Mouse (Mus musculus) CH12.LX (cell line): ENCODE data around the gene Pebp1. TPM values are rescaled to one million over a fixed set of nuclear protein-coding genes. Genes with fewer than 3 reads are reported as not detected.

Experiments
- DNase-seq: peaks from one replicate; pipeline ENCODE4 v3.0.0-alpha.2; 2013; ENCODE audit errors: extremely low read depth
- H3K27ac ChIP-seq: 2 replicates; pipeline ENCODE4 v1.5.1; 2012; ENCODE audit warnings: low read depth, mild to moderate bottlenecking, control low read depth, moderate library complexity; ENCODE audit not compliant: insufficient read depth
- H3K27me3 ChIP-seq: replicated peaks from 2 replicates; pipeline ENCODE3; 2012; ENCODE audit warnings: inconsistent platforms
- H3K36me3 ChIP-seq, 2 experiments: replicated peaks in 1 of 2; 2 replicates each; pipeline versions ENCODE3 to v1.6.1; 2012; ENCODE audit warnings: inconsistent platforms in 1 of 2, low read length in 1 of 2, mild to moderate bottlenecking in 1 of 2, mixed read lengths in 1 of 2, moderate library complexity in 1 of 2; ENCODE audit not compliant: control insufficient read depth in 1 of 2, insufficient read depth in 1 of 2
- H3K4me1 ChIP-seq, 2 experiments: 2 replicates each; pipeline ENCODE4 v1.6.1; 2012; ENCODE audit warnings: inconsistent platforms in 1 of 2, moderate library complexity in 1 of 2; ENCODE audit not compliant: insufficient read depth in 2 of 2, control insufficient read depth in 1 of 2
- H3K4me2 ChIP-seq: 2 replicates; pipeline ENCODE4 v1.6.1; 2012; ENCODE audit warnings: low read depth, mild to moderate bottlenecking, control low read depth; ENCODE audit not compliant: poor library complexity, insufficient read depth, severe bottlenecking
- H3K4me3 ChIP-seq, 3 experiments: fragments of 150-350 bp in 1 of 3; sonication (generic) in 1 of 3; replicated peaks in 1 of 3; 2 replicates each; pipeline versions ENCODE3 to v1.5.1; 2011 to 2012; ENCODE audit warnings: low read depth in 2 of 3, low read length in 2 of 3, mild to moderate bottlenecking in 2 of 3, moderate library complexity in 2 of 3, control low read depth in 1 of 3, improper control_type of control experiment in 1 of 3, inconsistent platforms in 1 of 3, mixed read lengths in 1 of 3; ENCODE audit not compliant: poor library complexity in 1 of 3
- H3K79me2 ChIP-seq: replicated peaks from 2 replicates; pipeline ENCODE4 v1.6.1; 2012; ENCODE audit warnings: mild to moderate bottlenecking, moderate library complexity; ENCODE audit not compliant: control insufficient read depth, poor library complexity, insufficient read depth, severe bottlenecking; ENCODE audit errors: extremely low read depth
- H3K9ac ChIP-seq: 2 replicates; pipeline ENCODE4 v1.6.1; 2012; ENCODE audit warnings: low read depth, mild to moderate bottlenecking, control low read depth, moderate library complexity; ENCODE audit not compliant: insufficient read depth
- H3K9me3 ChIP-seq: replicated peaks from 2 replicates; pipeline ENCODE3; 2012; ENCODE audit warnings: low read length, inconsistent platforms, mixed read lengths
- BHLHE40 ChIP-seq: IDR thresholded peaks from 2 replicates; pipeline ENCODE4 v1.6.1; 2011; ENCODE audit warnings: mild to moderate bottlenecking, low read depth, low read length, improper control_type of control experiment
- CHD1 ChIP-seq: IDR thresholded peaks from 2 replicates; pipeline ENCODE4 v1.6.1; 2012; ENCODE audit warnings: low read depth, low read length, improper control_type of control experiment, inconsistent platforms
- CTCF ChIP-seq, 2 experiments: IDR thresholded peaks in 1 of 2; conservative IDR thresholded peaks in 1 of 2; 2 replicates each; pipeline ENCODE4 v1.5.1; 2011 to 2012; ENCODE audit warnings: low read depth in 2 of 2, low read length in 2 of 2, improper control_type of control experiment in 1 of 2, inconsistent platforms in 1 of 2, mild to moderate bottlenecking in 1 of 2, moderate library complexity in 1 of 2
- JUND ChIP-seq: conservative IDR thresholded peaks from 2 replicates; pipeline ENCODE4 v1.6.1; 2011; ENCODE audit warnings: low read depth, low read length, improper control_type of control experiment
- KAT2A ChIP-seq: IDR thresholded peaks from 2 replicates; pipeline ENCODE4 v1.6.1; 2012; ENCODE audit warnings: low read length, improper control_type of control experiment, inconsistent platforms; ENCODE audit not compliant: insufficient replicate concordance
- MYC ChIP-seq: IDR thresholded peaks from 2 replicates; pipeline ENCODE4 v1.6.1; 2011; ENCODE audit warnings: low read depth, mild to moderate bottlenecking, improper control_type of control experiment, low read length
- NRF1 ChIP-seq: IDR thresholded peaks from 2 replicates; pipeline ENCODE4 v1.6.1; 2014; ENCODE audit warnings: low read depth, mild to moderate bottlenecking, inconsistent platforms, low read length, improper control_type of control experiment, moderate library complexity
- PAX5 ChIP-seq: IDR thresholded peaks from 2 replicates; pipeline ENCODE4 v1.6.1; 2012; ENCODE audit warnings: low read length, inconsistent platforms, mixed read lengths
- USF2 ChIP-seq: conservative IDR thresholded peaks from 2 replicates; pipeline ENCODE4 v1.6.1; 2011; ENCODE audit warnings: low read depth, low read length, improper control_type of control experiment
- ZKSCAN1 ChIP-seq: IDR thresholded peaks from 2 replicates; pipeline ENCODE4 v1.6.1; 2012; ENCODE audit warnings: low read depth, inconsistent platforms, low read length, improper control_type of control experiment, borderline replicate concordance
- dilution Hi-C: fragments of 300-500 bp; cut with MboI; formaldehyde crosslinking; loops from 2 replicates; pipeline ENCODE4 v1.14.3; 2020; ENCODE audit warnings: low sequenced_read_pairs; ENCODE audit not compliant: extremely low pct_unique_long_range_greater_than_20kb, extremely low pct_ligation_motif_present
- in situ Hi-C: fragments of 300-500 bp; cut with MboI; formaldehyde crosslinking; loops from 3 replicates; pipeline ENCODE4 v1.14.3; 2019; ENCODE audit warnings: low sequenced_read_pairs, low pct_ligation_motif_present, low pct_unique_long_range_greater_than_20kb, mixed read lengths
- polyA plus RNA-seq: library from polyadenylated mRNA; unstranded; fragments of >175 nt; gene quantifications from 2 replicates; pipeline ENCODE4 v1.2.1, GENCODE M21; 2012; ENCODE audit warnings: low read depth; ENCODE audit not compliant: insufficient read length
- total RNA-seq, 2 experiments: library from RNA; depleted of rRNA; stranded (reverse); fragments of 300-350 nt in 1 of 2; fragments of >200 nt in 1 of 2; gene quantifications; 2 replicates each; pipeline ENCODE4 v1.2.3; 2012 to 2014

Pebp1 gene
- total and polyA plus RNA-seq, 3 experiments = 393 to 710 (median 585) TPM

DNA sequence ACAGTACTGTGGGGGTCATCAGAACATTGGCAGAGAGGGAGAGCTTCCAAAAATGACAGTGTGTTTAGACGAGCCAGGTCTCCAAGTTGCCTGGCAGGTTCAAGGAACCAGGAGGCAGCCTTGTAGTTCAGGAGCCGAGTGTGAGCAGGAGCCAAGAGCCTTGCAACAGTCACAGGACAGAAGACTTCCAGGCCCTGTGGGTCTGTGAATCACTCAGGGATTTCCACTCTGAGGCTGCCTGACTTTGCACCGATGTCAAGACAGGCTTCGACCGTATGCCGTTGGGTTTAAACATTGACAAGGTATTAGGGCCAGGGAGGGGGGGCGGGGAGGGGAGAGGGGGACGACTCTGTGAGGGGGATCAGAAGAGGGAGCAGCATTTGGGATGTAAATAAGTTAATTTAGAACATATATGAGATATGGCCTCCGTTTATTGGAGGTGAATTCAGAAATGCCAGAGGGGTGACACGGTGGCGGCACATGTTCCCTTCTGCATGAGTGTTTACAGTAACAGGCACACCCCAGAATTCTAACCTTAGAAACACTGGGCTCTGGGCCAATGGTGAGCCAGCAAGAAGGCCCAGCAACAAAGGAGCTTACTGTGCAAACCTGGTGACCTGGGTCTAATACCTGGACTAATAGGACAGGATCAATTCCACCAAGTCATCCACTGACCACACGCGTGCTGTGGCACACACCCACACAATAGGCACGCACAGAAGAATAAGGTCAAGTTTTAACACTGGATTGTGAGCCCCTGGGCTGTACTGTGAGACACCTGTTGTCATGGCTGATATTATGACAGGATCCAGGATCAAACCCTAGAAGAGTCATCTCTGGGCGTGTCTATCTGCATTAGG, 8.4 kb downstream of the Pebp1 start:
- no peak overlapping the region for H3K4me3 ChIP-seq
- H3K27me3 ChIP-seq = no peaks in the 10 kb centered on the region
- H3K36me3 ChIP-seq = peaks cover 28 to 71% of the 10 kb centered on the region in 2 experiments
- no peak overlapping the region for H3K9ac ChIP-seq
- no peak for DNase-seq
- H3K4me1 ChIP-seq = no peaks in the 10 kb centered on the region
- in situ Hi-C loops = no loop called here
- dilution Hi-C loops = no loop called here
- H3K4me2 ChIP-seq = no peak overlapping the region
- TF ChIP-seq JUND (no peak), CHD1 (no peak), KAT2A (no peak), USF2 (no peak), BHLHE40 (no peak)
- H3K9me3 ChIP-seq = no peaks in the 10 kb centered on the region
- H3K79me2 ChIP-seq = no peaks in the 10 kb centered on the region
- no peak overlapping the region for H3K27ac ChIP-seq

DNA sequence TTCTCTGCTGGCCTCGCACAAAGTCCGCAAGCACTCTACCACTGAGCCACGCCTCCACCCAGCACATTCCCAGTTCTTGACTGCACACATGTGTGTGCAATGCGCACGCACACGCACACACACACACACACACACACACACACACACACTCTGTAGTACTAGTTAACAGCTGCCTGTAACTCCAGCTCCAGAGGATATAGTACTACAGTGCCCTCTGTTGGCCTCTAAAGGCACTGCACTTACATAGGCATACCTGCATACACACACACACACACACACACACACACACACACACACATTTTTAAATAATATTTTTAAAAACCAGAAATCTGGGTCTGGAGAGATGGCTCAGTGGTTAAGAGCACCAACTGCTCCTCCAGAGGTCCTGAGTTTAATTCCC, 9.6 kb downstream of the Pebp1 start:
- no peak overlapping the region for H3K4me3 ChIP-seq
- peaks cover 24 to 72% of the 10 kb centered on the region in 2 experiments for H3K36me3 ChIP-seq
- H3K9me3 ChIP-seq = no peaks in the 10 kb centered on the region
- TF ChIP-seq NRF1 = no peak
- peak in 1 of 2 experiments; percentile 38; a peak in 2 of 4 replicates for TF ChIP-seq CTCF (conservative IDR thresholded peaks at IDR 0.05 in 1 of 2, IDR thresholded peaks at IDR 0.05 in 1 of 2; ENCODE audit: low read depth in 2 of 2, low read length in 2 of 2)
- TF ChIP-seq MYC = no peak
- TF ChIP-seq PAX5 = no peak
- H3K27ac ChIP-seq = no peak overlapping the region
- dilution Hi-C loops (no loop called here), in situ Hi-C loops (no loop called here)
- no peaks in the 10 kb centered on the region for H3K79me2 ChIP-seq
- no peak overlapping the region for H3K9ac ChIP-seq
- H3K4me2 ChIP-seq = no peak overlapping the region
- no peaks in the 10 kb centered on the region for H3K27me3 ChIP-seq
- peaks cover 0 to 2% of the 10 kb centered on the region in 2 experiments; a peak in 1 of 4 replicates for H3K4me1 ChIP-seq
- no peak for DNase-seq

DNA sequence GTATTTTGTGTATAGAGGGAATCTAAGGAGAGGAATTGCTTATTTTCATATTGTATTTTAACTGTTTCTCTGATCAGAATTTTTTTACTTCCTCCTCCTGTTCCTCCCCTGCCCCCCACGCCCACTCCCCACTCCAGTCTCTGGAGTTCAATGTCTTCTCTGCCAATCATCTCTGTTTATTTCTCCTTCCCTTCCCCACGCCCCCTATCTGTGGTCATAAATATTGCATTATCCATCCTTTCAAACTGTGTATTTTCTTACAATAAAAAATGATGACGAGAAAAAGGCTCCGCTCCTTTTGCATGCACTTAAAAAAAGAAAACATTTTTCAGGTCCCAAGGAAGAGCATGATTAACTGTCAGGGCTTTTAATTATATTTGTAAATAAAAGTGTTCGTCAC, 12.6 kb downstream of the Pebp1 start:
- Histone ChIP-seq H3K27me3 (no peaks in the 10 kb centered on the region), H3K4me1 (peaks cover 0 to 2% of the 10 kb centered on the region in 2 experiments; a peak in 1 of 4 replicates), H3K36me3 (peaks cover 18 to 69% of the 10 kb centered on the region in 2 experiments), H3K4me2 (no peak overlapping the region), H3K27ac (no peak overlapping the region), H3K9ac (no peak overlapping the region)
- in situ Hi-C loops (no loop called here), dilution Hi-C loops (no loop called here)
- TF ChIP-seq ZKSCAN1 = no peak
- peak; percentile 16 to 43; a peak in 2 of 4 replicates for TF ChIP-seq CTCF (conservative IDR thresholded peaks at IDR 0.05 in 1 of 2, IDR thresholded peaks at IDR 0.05 in 1 of 2; ENCODE audit: low read depth in 2 of 2, low read length in 2 of 2)
- TF ChIP-seq, all 38 proteins: peak for 1
- Histone ChIP-seq H3K79me2 (no peaks in the 10 kb centered on the region), H3K4me3 (no peak overlapping the region), H3K9me3 (no peaks in the 10 kb centered on the region)
- DNase-seq = peak; percentile 24
